Mouse (Mus musculus): Measurements from ENCODE around the gene Cct4. TPM values are rescaled to one million over a fixed set of nuclear protein-coding genes. Genes with fewer than 3 reads are reported as not detected.

The Cct4 gene
- 346 and 370 TPM in 2 replicates for total RNA-seq (2015)
- 218 and 319 TPM in 2 replicates for total RNA-seq (2017)

DNA sequence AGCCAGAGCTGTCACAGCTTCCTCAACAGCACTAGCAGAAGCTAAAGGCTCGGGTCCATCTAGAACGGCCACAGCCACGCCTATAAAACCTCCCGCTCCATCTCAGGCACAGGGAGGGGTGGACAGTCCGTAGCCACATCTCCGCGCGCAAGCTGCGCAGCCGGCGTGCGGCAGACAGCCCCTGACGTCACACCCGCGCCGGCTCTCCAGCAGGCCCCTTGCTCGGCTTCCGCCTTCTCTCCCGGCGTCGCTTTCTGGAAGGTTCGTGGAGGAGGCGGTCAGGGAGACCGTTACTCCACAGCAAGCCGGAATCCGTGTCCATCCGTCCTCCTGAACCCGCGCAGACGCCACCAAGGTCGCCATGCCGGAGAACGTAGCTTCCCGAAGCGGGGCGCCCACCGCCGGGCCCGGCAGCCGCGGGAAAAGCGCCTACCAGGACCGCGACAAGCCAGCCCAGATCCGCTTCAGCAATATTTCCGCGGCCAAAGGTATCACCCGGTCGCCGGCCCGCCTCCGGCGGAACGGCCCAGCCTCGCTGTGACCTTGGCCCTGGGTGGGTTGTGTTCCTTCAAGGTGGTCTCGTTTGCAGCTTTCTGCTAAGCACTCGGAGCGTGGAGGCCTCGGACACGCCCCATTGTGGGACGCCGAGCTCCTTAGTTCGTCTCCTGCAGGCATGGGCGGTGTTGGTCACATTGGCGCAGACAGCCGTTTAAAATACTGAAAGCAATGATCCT lies at the start of gene Cct4:
Gene Cct4, plus strand, starts transcription at position 127 of the 734 bp plus-strand sequence.
- peak; percentile 94 for ATAC-seq (replicated peaks; ENCODE audit: poor library complexity)

DNA sequence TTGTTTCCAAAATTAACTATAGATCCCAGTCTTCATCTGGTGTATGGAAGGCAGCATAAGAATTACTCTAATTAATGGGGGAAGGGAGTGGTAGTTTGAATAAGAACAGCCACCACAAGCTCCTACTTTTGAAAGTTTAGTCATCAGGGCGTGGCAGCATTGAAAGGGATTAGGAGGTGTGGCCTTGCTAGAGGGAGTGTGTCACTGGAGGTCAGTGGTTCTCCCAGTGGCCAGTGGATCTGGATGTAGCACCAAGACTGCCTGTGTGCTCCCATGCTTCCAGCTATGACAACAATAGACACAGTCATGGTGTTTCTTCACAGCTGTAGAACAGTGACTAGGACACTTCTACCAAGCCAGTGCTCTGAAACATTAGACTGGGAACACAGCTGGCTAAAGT lies 41.2 kb upstream of the Cct4 start:
- ATAC-seq (replicated peaks; ENCODE audit: poor library complexity) = peak; percentile 42; the same call in 1 of the 2 replicates

DNA sequence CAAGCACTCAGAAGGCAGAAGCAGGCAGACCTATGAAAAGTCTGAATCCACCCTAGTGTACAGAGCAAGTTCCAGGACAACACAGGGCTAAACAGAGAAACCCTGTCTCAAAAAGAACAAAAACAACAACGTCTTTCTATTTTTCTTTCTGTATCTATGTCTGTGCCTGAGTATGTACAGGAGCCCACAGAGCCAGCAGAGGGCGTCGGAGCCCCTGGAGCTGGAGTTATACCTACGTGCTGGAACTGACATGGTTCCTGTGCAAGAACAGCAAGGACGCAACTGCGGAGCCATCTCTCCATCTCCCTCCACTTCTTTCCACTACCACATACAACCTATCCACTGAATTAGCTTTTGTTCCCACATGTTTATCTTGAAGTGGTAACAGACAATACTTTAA lies 40.2 kb upstream of the Cct4 start:
- ATAC-seq (replicated peaks; ENCODE audit: poor library complexity) = peak; percentile 71

DNA sequence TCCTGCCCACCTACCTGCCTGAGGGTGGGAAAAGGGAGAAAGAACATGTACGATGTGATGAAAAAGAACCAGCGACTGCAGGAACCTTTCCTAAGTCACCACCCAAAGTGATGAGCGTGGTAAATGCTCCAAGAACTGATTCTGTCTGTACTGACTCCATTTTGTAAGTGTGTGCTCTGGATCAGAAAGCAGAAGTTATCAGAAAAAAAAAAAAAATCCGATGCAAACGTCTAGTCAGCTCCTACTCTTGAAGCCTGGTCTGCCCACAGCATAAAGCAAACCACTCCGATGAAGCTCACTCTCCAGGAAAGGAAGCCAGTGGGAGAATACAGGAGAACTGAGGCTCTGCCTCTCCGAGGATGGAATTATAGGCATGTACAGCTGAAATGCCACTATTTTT lies 37.7 kb upstream of the Cct4 start:
- ATAC-seq (replicated peaks; ENCODE audit: poor library complexity) = no peak

DNA sequence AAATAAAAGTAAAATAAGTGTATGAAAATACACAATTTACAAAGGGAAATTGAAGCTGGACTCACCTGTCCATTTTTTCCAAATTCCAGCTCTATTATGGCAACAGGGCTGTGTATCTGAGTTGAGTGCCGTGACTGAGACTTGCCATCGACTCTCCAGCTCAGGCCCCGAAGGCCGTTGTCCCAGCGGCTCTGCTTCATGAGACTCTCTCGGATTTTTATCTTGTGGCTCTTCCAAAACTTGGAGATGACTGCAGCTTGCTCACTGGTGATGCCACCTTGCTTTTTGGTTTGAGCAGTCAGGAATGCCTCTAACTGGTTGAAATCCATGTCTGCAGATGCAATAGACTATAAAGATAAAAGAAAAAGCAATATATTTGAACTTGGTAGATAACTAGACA lies 34.0 kb upstream of the Cct4 start:
- no peak for ATAC-seq (replicated peaks; ENCODE audit: poor library complexity)

DNA sequence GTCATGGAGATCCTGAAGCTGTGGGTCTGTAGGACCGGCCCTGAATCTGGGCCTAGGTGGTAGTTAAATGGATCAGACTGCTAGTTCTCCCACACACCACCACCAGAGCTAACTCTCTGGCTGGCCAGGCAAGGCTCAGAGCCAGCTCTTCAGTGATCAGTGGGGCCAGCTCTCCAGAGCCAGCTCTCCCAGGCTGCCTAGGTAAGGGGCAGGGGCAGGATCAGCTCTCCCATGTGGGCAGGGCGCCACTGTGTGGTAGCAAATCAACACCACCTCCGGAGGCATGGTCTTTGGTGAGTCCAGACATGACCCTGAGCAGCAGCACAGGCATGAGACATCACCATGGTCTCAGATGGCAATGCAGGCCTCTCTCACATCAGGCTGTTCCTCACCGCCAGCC lies 33.5 kb upstream of the Cct4 start:
- peak; percentile 97 for ATAC-seq (replicated peaks; ENCODE audit: poor library complexity)

DNA sequence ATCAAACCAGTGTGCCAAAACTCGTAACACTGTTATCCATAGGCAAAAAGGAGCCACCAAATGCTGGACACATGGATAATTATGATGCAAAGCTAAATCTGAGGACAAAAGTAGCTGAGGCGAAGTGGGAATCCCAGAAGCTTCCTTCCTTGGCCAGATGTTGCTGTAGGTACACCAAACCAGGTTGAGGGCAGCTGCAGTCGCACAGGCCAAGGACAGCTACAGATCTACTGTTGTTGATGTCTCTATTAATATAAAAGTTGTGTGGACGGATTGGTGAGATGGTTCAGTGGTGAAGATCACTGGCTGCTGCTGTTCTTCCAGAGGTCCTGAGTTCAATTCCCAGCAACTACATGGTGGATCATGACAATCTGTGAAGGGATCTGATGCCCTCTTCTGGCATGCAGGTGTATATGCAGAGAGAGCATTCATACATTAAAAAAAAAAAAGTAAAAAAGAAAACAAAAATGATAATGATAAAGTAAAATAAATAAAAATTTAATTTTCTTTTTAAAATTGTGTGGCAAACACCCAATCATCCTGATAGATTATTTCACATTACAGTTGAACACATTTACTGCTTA lies 32.4 kb upstream of the Cct4 start:
- ATAC-seq (replicated peaks; ENCODE audit: poor library complexity) = no peak

DNA sequence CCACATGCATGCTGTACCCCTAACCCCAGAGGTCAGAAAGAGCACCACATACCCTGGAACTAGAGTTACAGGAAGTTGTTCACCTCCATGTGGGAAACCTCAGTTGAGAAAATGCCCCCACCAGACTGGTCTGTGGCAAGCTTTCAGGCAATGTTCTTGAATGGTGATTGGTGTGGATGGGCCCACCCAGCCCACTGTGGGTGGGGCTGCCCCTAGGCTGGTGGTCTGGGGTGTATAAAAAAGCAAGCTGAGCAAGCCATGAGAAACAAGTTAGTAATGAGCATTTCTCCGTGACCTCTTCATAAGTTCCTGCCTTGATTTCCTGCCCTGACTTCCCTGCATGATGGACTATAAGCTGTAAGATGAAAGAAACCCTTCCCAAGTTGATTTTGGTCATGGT lies 28.2 kb upstream of the Cct4 start:
- ATAC-seq (replicated peaks; ENCODE audit: poor library complexity) = 0 out of 2 replicates have a peak, but pooled peaks have one; percentile 44

DNA sequence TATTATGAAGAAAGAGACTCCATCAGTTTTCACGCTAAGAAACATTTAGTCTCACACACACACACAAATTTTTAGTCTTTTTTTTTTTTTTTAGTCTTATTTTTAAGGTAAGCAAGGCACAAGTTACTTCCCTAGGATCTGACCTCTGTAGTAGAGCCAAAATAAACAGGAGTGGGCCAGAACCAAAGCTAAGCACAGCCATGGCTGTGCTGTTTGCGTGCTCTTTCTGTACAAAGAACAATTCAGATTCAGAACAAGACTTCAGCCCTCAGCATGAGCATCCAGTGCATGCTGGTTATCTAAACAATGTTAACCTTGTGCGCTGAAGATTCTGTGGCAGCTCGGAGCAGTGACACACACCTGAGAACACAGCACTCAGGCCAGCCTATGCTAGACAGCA lies 25.9 kb upstream of the Cct4 start:
- no peak for ATAC-seq (replicated peaks; ENCODE audit: poor library complexity)

DNA sequence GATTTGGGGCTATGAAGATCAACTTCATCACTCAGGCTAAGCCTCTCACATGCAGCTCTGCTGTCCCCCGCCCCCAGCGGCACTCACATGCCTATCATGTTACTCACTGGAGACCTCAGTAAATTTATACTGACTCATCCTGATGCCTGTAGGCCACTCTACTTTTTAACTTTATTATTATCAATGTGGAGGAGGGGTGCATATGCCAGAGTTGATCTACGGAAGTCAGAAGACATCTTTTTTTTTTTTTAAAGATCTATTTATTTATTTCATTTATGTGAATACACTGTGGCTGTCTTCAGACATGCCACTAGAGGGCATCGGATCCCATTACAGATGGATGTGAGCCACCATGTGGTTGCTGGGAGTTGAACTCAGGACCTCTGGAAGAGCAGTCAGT lies 24.8 kb upstream of the Cct4 start:
- 0 out of 2 replicates have a peak, but pooled peaks have one; percentile 14 for ATAC-seq (replicated peaks; ENCODE audit: poor library complexity)

DNA sequence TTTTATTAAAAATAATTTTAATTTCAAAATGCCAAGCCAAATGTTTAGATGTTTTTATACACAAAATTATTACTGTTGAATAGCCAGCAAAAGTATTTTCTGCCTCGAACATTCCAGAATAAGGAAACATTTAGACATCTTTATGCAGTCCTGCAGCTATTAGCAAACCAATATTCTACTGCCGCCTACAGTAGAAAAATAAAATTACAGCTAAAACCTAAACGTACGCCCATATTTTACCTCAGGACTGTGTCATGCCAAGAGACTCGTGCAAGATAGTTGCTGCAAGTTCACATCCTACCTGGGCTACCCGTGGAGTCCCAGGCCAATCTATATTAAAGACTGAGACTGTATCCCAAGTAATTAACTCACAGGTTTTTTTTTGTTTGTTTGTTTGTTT lies 20.8 kb upstream of the Cct4 start:
- peak; percentile 45 for ATAC-seq (replicated peaks; ENCODE audit: poor library complexity)

DNA sequence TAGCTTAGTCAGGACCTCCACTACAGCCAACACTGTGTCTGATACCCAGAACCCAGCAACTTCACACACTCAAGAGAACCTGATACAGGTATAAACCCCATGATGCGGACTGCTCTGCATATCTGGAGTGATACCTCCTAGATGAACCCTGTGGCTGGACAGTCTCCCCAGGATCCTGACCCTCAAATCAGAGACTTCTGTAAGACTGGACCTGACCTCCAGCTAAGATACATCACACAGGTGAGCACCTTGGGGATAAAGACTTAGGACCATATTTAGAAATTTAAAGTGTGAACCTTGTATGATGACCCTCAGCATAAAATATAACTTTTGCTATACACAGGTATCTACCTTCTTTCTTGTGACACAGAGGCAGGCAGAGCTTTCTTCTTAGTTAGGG lies 19.8 kb upstream of the Cct4 start:
- no peak for ATAC-seq (replicated peaks; ENCODE audit: poor library complexity)

DNA sequence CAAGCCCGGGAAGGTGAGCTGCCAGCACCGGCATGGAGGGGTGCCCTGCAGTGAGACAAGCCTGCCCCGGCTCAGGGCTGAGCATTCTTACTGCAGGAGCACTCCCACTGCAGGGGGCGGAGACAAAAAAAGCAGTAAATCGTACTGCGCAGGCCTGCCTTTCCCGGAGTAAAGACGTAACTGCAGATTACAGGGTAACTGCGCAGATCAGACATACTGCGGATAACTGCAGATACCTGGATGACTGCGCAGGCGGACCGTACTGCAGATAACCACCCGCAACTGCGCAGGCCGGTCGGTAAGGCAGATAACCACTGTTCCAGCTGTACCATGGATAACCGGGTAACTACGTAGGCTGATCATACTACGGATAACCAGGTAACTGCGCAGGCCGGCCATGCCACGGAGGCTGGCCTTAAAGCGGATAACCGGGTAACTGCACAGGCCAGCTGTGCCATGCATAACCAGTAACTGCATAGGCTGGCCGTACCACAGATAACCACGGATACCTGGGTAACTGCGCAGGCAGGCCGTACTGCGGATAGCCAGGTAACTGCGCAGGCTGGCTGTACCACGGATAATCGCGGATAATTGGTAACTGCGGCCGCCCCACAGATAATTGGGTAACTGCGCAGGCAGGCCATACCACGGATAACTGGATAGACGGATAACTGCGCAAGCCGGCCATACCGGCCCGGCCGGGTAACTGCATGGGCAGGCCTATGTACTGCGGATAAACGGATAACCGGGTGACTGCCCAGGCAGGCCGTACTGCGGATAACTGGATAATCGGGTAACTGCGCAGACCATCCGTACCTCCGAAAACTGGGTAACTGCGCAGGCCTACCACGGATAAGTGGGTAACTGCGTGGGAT lies 18.2 kb upstream of the Cct4 start, which contains the start of gene Zrsr1:
Gene Zrsr1, plus strand, starts transcription at position 171 of the 875 bp plus-strand sequence.
- peak; percentile 70 for ATAC-seq (replicated peaks; ENCODE audit: poor library complexity)

DNA sequence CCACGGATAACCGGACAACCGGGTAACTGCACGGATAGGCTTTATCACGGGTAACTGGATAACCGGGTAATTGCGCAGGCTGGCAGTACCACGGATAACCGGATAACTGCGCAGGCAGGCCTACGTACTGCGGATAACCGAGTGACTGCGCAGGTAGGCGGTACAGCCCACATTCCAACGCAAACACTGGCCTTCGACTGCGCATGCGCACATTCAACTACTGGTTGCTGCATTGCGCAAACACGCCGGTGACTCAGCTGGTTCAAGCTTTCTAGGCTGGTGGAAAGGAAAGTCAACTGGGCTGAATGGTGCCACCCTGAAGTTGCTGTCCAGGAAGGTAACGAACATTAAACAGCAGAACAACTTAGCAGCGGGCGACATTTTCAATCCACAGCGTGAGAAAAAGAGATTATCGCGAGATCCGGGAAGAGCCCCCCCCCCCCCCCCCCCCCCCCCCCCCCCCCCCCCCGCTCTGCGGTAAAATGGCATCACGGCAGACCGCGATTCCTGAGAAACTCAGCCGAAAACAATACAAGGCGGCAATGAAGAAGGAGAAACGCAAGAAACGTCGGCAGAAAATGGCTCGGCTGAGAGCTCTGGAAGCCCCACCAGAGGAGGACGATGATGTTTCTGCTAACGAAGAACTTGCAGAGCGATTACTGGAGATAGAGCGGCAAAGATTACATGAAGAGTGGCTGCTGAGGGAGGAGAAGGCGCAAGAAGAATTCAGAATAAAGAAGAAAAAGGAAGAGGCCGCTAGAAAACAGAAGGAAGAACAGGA lies 17.4 kb upstream of the Cct4 start:
- peak; percentile 53 for ATAC-seq (replicated peaks; ENCODE audit: poor library complexity)

DNA sequence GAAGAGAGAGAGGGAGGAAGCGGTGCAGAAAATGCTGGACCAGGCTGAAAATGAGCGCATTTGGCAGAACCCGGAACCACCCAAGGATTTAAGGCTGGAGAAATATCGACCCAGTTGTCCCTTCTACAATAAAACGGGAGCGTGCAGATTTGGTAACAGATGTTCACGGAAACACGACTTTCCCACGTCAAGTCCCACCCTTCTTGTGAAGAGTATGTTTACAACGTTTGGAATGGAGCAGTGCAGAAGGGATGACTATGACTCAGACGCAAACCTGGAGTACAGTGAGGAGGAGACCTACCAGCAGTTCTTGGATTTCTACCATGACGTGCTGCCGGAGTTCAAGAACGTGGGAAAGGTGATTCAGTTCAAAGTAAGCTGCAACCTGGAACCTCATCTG lies 16.7 kb upstream of the Cct4 start:
- no peak for ATAC-seq (replicated peaks; ENCODE audit: poor library complexity)

DNA sequence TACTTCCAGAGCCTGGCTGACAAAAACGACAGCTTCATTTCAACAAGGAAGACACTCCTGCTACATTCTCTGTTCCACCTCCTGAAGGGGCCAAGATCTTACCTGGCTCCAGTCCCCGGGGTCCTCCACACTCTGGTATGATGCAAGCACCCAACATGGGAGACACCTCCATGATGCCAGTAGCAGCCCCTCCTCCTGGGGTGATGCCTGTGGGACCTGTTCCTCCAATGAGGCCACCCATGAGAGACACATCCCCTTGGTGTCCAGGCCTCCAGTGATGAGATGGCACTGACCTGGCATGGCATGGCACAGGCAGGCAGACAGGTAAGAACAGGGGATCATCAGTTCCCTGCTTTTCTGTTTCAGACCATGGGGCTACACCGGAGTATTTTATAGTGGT lies 12.1 kb upstream of the Cct4 start:
- no peak for ATAC-seq (replicated peaks; ENCODE audit: poor library complexity)

DNA sequence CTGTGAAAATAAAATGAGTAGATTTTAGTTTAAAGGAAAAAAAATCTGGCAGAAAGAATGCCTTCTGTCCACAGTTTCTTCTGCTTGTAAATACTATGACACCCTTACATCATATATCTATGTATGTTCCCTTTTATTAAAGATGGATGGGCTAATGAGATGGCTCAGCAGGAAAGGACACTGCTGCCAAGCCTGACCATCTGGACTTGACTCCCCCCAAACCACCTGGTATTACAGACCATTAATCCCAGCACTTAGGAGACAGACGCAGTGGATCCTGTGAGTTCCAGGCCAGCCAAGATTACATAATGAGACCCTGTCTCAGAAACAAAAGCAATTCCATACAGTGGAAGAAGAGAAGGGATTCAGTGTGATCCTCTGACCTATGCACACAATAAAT lies 11.6 kb upstream of the Cct4 start:
- no peak for ATAC-seq (replicated peaks; ENCODE audit: poor library complexity)

DNA sequence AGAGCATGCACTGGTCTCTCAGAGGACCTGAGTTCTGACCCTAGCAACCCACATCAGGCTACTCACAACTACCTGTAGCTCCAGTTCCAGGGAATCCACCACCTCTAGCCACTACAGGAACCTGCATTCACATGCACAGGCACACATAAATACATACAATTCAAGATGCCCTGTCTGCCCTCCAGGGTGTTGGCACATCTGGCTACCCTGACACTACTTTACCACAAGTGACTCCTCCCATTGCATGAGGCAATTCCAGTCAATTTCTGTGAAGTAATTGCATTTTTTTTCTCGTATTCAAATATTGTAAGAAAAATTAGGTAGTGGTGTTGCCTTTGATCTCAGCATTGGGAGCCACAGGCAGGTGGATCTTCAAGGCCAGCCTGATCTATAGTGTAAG lies 11.1 kb upstream of the Cct4 start:
- ATAC-seq (replicated peaks; ENCODE audit: poor library complexity) = peak; percentile 44

DNA sequence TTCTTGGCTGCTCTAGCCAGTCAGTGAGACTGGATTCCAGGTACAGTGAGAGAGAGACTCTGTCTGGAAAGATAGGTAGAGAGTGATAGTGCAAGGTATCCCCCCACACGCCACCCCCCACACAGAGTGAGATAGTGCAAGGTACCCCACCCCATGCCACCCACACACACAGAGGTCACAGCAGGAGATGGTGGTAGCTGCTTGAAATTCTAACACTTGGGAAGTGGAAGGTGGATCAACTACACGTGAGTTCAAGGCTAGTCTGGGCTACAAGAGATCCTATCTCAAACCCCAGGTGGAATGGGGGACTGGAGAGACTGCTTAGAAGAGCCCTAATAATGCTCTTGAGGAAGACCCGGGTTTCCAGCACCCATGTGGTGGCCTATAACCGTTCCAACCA lies 9.3 kb upstream of the Cct4 start:
- no peak for ATAC-seq (replicated peaks; ENCODE audit: poor library complexity)

DNA sequence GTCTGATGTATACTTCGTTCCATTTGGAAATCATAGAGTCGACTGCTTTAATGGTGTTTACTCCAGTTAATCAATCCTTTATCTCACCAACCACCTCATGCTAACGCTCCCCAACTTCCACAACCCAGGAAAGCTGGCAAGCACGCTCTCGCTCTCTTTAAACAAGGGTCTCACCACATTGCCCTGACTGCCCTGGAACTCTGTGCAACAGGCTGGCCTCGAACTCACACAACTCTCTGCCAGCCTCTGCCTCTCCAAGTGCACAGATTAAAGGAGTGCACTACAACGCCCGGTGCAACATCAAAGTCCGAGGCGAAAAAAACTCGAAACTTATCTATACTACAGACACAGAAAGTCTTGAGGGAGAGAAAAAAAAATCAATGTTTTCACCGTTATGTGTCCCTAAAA lies 8.8 kb upstream of the Cct4 start:
- peak; percentile 20 for ATAC-seq (replicated peaks; ENCODE audit: poor library complexity)

Data from megakaryocyte progenitor cell, adult 5-6 weeks (primary cell).